ENCODE assay signal across 23 mouse cellular contexts in the genomic region with DNA sequence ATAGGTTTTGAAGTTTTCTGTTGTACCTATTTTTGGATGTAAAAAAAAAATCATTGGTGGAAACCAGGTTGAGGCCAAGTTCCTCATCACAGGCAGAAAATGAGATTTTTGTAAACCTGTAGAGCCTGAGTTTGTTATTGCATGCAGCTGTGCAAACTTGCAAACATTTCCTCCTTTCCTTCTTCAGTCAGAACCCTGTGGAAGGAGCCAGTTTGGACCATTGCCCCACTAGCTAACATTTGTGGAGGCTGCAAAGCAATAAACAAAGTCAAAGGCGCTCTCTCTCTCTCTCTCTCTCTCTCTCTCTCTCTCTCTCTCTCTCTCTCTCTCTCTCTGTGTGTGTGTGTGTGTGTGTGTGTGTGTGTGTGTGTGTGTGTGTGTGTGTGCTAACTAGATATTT. TPM values are rescaled to one million over a fixed set of nuclear protein-coding genes. Genes with fewer than 3 reads are reported as not detected.
DNase-seq lines count a peak whose midpoint lies in the region; ATAC-seq lines count a peak whose summit lies in the region.
"Had no signal": no experiment of that assay in that cellular context is flagged by ENCODE, and none has a peak within 500 bp of the region (broad histone marks: within the 10 kb centered on the region; RNA-seq: fewer than 3 reads in every experiment).

No protein-coding gene starts in this region.

- no peak overlapping the region for H3K27ac ChIP-seq in kidney, embryonic 15.5 days
- no peak overlapping the region for H3K27ac ChIP-seq in hindbrain, embryonic 10.5 days
- no peak overlapping the region for H3K27ac ChIP-seq in hindbrain, embryonic 11.5 days (ENCODE audit: low read depth, low read length)
- H3K27ac ChIP-seq: embryonic facial prominence, embryonic 13.5 days; forebrain, embryonic 13.5 days; kidney, postnatal 0 days; liver, embryonic 13.5 days; stomach, embryonic 15.5 days had no signal

- DNase-seq in kidney, adult 9 months = peak; percentile 8
- DNase-seq in 3T3-L1 (ENCODE audit: low read depth, low spot score) (peak; percentile 8), adipocyte (ENCODE audit: low spot score) (peak; percentile 65)
- DNase-seq in heart, postnatal 36 days = peak; percentile 14 to 17
- no peak for DNase-seq in hindbrain, embryonic 10.5 days (ENCODE audit: low spot score)
- DNase-seq in hindbrain, embryonic 11.5 days (ENCODE audit: low spot score) = no peak
- DNase-seq: adrenal gland, adult 2 months; cerebellum, postnatal 36 days; liver, embryonic 13.5 days; right cerebral cortex, postnatal 25 days; thymus, postnatal 36 days had no signal

- no peak overlapping the region for H3K4me2 ChIP-seq in kidney, embryonic 15.5 days
- H3K4me2 ChIP-seq in hindbrain, embryonic 11.5 days (replicated peaks; ENCODE audit: low read depth, low read length) = no peak overlapping the region
- H3K4me2 ChIP-seq: embryonic facial prominence, embryonic 13.5 days; forebrain, embryonic 13.5 days; liver, embryonic 13.5 days; stomach, embryonic 15.5 days had no signal

- H3K4me3 ChIP-seq in kidney, embryonic 15.5 days (replicated peaks) = no peak overlapping the region
- no peak overlapping the region for H3K4me3 ChIP-seq in hindbrain, embryonic 10.5 days
- no peak overlapping the region for H3K4me3 ChIP-seq in hindbrain, embryonic 11.5 days (ENCODE audit: low read depth, low read length)
- H3K4me3 ChIP-seq: embryonic facial prominence, embryonic 13.5 days; forebrain, embryonic 13.5 days; liver, embryonic 13.5 days; stomach, embryonic 15.5 days had no signal

- 100% methylated on average over 1 of the region's 1 CpGs for WGBS in kidney, embryonic 15.5 days
- WGBS in hindbrain, embryonic 10.5 days = 57% methylated on average over 1 of the region's 1 CpGs
- 75% methylated on average over 1 of the region's 1 CpGs for WGBS in hindbrain, embryonic 11.5 days

- H3K9ac ChIP-seq in kidney, embryonic 15.5 days = no peak overlapping the region
- H3K9ac ChIP-seq in hindbrain, embryonic 11.5 days (ENCODE audit: low read depth, low read length) = no peak overlapping the region
- H3K9ac ChIP-seq: embryonic facial prominence, embryonic 13.5 days; forebrain, embryonic 13.5 days; liver, embryonic 13.5 days; stomach, embryonic 15.5 days had no signal

- H3K9me3 ChIP-seq in kidney, embryonic 15.5 days (replicated peaks) = no peaks in the 10 kb centered on the region
- H3K9me3 ChIP-seq in hindbrain, embryonic 10.5 days = no peaks in the 10 kb centered on the region
- no peaks in the 10 kb centered on the region for H3K9me3 ChIP-seq in hindbrain, embryonic 11.5 days (ENCODE audit: control insufficient read depth, low read length)
- H3K9me3 ChIP-seq: embryonic facial prominence, embryonic 13.5 days; forebrain, embryonic 13.5 days; liver, embryonic 13.5 days; stomach, embryonic 15.5 days had no signal

- no peaks in the 10 kb centered on the region for H3K4me1 ChIP-seq in kidney, embryonic 15.5 days
- no peaks in the 10 kb centered on the region for H3K4me1 ChIP-seq in hindbrain, embryonic 10.5 days (replicated peaks)
- H3K4me1 ChIP-seq in hindbrain, embryonic 11.5 days (replicated peaks; ENCODE audit: control insufficient read depth, insufficient read depth, low read length) = no peaks in the 10 kb centered on the region
- H3K4me1 ChIP-seq: embryonic facial prominence, embryonic 13.5 days; forebrain, embryonic 13.5 days; liver, embryonic 13.5 days; stomach, embryonic 15.5 days had no signal

- ATAC-seq in kidney, embryonic 15.5 days (replicated peaks; ENCODE audit: low FRiP score) = no peak
- ATAC-seq in hindbrain, embryonic 11.5 days (ENCODE audit: low FRiP score) = no peak
- ATAC-seq: forebrain, embryonic 13.5 days; Patski had no signal

- H3K27me3 ChIP-seq in kidney, embryonic 15.5 days = peaks cover 18% of the 10 kb centered on the region
- H3K27me3 ChIP-seq in hindbrain, embryonic 10.5 days (ENCODE audit: insufficient read depth, poor library complexity, severe bottlenecking) = peaks cover 33% of the 10 kb centered on the region
- no peaks in the 10 kb centered on the region for H3K27me3 ChIP-seq in hindbrain, embryonic 11.5 days (ENCODE audit: control insufficient read depth, insufficient read depth, low read length)
- H3K27me3 ChIP-seq: CH12.LX; forebrain, embryonic 13.5 days; liver, embryonic 13.5 days; stomach, embryonic 15.5 days had no signal

- intact Hi-C loops in heart, postnatal 36 days (cut with DNase I) = no loop called here

- no peaks in the 10 kb centered on the region for H3K36me3 ChIP-seq in kidney, embryonic 15.5 days
- no peaks in the 10 kb centered on the region for H3K36me3 ChIP-seq in hindbrain, embryonic 10.5 days
- no peaks in the 10 kb centered on the region for H3K36me3 ChIP-seq in hindbrain, embryonic 11.5 days (ENCODE audit: control insufficient read depth, insufficient read depth, low read length)
- H3K36me3 ChIP-seq: embryonic facial prominence, embryonic 13.5 days; liver, embryonic 13.5 days; stomach, embryonic 15.5 days had no signal

RNA-seq across cellular contexts. Expression of a gene that starts 13.2 kb away (rescaled TPM):
- polyA plus RNA-seq in kidney, embryonic 15.5 days (2015; fragmentation: Nextera tagmentation; extraction: Ambion mirVana) = not detected in 2 replicates
- not detected for total RNA-seq in heart, postnatal 36 days (2021)
- polyA plus RNA-seq in hindbrain, embryonic 10.5 days (2016; fragmentation: Nextera tagmentation; extraction: Ambion mirVana) = not detected in 2 replicates
- not detected in 2 replicates for polyA plus RNA-seq in hindbrain, embryonic 11.5 days (2014; fragmentation: Nextera tagmentation; extraction: Ambion mirVana)
- total RNA-seq: adrenal gland, adult 2 months; CH12.LX; gastrocnemius, adult 8-10 months; hematopoietic stem cell, adult 5-6 weeks; left cerebral cortex, adult 8-10 months; megakaryocyte-erythroid progenitor cell, adult 5-6 weeks; neutrophil, adult 5-6 weeks had no signal
- polyA plus RNA-seq: adrenal gland, adult 2 months; embryonic facial prominence, embryonic 13.5 days; forebrain, embryonic 13.5 days; kidney, postnatal 0 days; liver, embryonic 13.5 days; Patski had no signal

Comparison
In these comparisons a context has a peak if more than half of its experiments do, and no peak if none do; other contexts are left out.
1. DNase-seq: peak in kidney, adult 9 months (single experiment), 3T3-L1 (single experiment), adipocyte (single experiment) and heart, postnatal 36 days (2 of 2); none in hindbrain, embryonic 10.5 days (single experiment) and hindbrain, embryonic 11.5 days (single experiment).